Mouse (Mus musculus) bone marrow macrophage, adult 2 months (primary cell): ENCODE measurements around the gene Rufy4.

Experiments
- CTCF ChIP-seq: IDR thresholded peaks from 2 replicates; pipeline ENCODE4 v1.5.1; 2012; ENCODE audit warnings: low read depth, mild to moderate bottlenecking, low read length, moderate library complexity
- POLR2A ChIP-seq: IDR thresholded peaks from 2 replicates; pipeline ENCODE4 v1.6.1; 2012; ENCODE audit warnings: mild to moderate bottlenecking, low read depth, low read length, borderline replicate concordance

GRCm38 (mm10) chr1:74093447-74093846 is 31.9 kb upstream of the Rufy4 start:
- no peak for TF ChIP-seq POLR2A
- TF ChIP-seq CTCF = no peak
